20 mouse cellular contexts compared by ENCODE assay signal in the genomic region with DNA sequence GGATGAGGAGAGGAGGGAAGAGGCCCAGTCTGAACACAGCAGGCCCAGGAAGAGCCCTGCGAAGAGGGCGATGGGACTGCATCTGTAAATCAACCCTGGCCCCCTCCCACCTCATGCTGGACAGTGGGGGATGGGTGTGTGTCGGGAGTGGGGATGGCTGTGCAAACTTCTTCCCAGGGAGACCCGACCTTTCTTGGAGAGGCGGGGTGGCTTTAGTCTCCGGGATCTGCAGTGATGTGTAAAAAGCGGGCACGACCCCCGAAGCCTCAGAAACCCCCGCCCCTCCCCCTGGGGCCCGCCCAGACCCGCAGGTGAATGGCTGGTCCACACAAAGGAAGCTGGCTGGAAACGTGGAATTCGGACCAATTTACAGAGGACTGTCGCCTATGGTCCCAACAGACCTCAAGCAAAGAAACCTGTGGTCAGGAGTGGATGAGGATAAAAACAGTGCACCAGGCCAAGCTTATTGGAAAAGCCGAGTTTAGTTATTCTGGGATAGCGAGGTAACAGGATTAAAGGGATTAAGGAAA. TPM values are rescaled to one million over a fixed set of nuclear protein-coding genes. Genes with fewer than 3 reads are reported as not detected.
DNase-seq lines count a peak whose midpoint lies in the region; ATAC-seq and TF ChIP-seq lines count a peak whose summit lies in the region.
"Had no signal": no experiment of that assay in that cellular context is flagged by ENCODE, and none has a peak within 500 bp of the region (broad histone marks: within the 10 kb centered on the region; RNA-seq: fewer than 3 reads in every experiment).

No protein-coding gene starts in this region.

- 12% methylated on average over 17 of the region's 17 CpGs for WGBS in embryonic facial prominence, embryonic 11.5 days
- WGBS in hindbrain, embryonic 12.5 days = 18% methylated on average over 16 of the region's 17 CpGs
- WGBS in midbrain, embryonic 12.5 days = 15% methylated on average over 17 of the region's 17 CpGs

- no peak overlapping the region for H3K9ac ChIP-seq in embryonic facial prominence, embryonic 11.5 days (replicated peaks; ENCODE audit: low read length)
- H3K9ac ChIP-seq in hindbrain, embryonic 12.5 days = no peak overlapping the region
- peak overlapping the region; percentile 73; the same call in 1 of the 2 replicates for H3K9ac ChIP-seq in midbrain, embryonic 12.5 days (replicated peaks)
- H3K9ac ChIP-seq: lung, embryonic 15.5 days had no signal

- intact Hi-C loops in left cerebral cortex, postnatal 10 days (cut with DNase I) = no loop called here

- H3K4me3 ChIP-seq in embryonic facial prominence, embryonic 11.5 days (ENCODE audit: low read depth, low read length) = no peak overlapping the region
- peak overlapping the region; percentile 51 for H3K4me3 ChIP-seq in hindbrain, embryonic 12.5 days
- peak overlapping the region; percentile 65 for H3K4me3 ChIP-seq in midbrain, embryonic 12.5 days
- H3K4me3 ChIP-seq: erythroblast, embryonic 14.5 days; heart, adult 2 months; lung, embryonic 15.5 days had no signal

- H3K4me2 ChIP-seq in embryonic facial prominence, embryonic 11.5 days (ENCODE audit: low read depth, low read length) = no peak overlapping the region
- H3K4me2 ChIP-seq in hindbrain, embryonic 12.5 days (replicated peaks) = peak overlapping the region; percentile 61
- peak overlapping the region; percentile 60 for H3K4me2 ChIP-seq in midbrain, embryonic 12.5 days (replicated peaks)

- TF ChIP-seq POLR2A in brain, embryonic 14.5 days (IDR thresholded peaks at IDR 0.05; ENCODE audit: borderline replicate concordance, extremely low read depth, insufficient read depth, insufficient read length, poor library complexity, severe bottlenecking) = no peak

- no peak for TF ChIP-seq CTCF in brain, embryonic 14.5 days (IDR thresholded peaks at IDR 0.05; ENCODE audit: borderline replicate concordance, extremely low read depth, insufficient read depth, insufficient read length)

- no peaks in the 10 kb centered on the region for H3K36me3 ChIP-seq in embryonic facial prominence, embryonic 11.5 days (replicated peaks; ENCODE audit: control insufficient read depth, insufficient read depth, low read depth, low read length)
- H3K36me3 ChIP-seq in hindbrain, embryonic 12.5 days = no peaks in the 10 kb centered on the region
- H3K36me3 ChIP-seq in midbrain, embryonic 12.5 days = no peaks in the 10 kb centered on the region
- H3K36me3 ChIP-seq: lung, embryonic 15.5 days had no signal

- 0 out of 2 replicates have a peak, but pooled peaks have one; percentile 21 for ATAC-seq in embryonic facial prominence, embryonic 11.5 days (replicated peaks; ENCODE audit: insufficient number of reproducible peaks, low FRiP score, low TSS enrichment, low read depth)
- no peak for ATAC-seq in hindbrain, embryonic 12.5 days (ENCODE audit: low FRiP score)
- no peak for ATAC-seq in midbrain, embryonic 12.5 days (ENCODE audit: low FRiP score, low read depth)
- ATAC-seq: intestine, postnatal 0 days had no signal

- DNase-seq in brain, embryonic 14.5 days (ENCODE audit: low read depth) = peak; percentile 34
- DNase-seq in embryonic facial prominence, embryonic 11.5 days (ENCODE audit: low spot score) = no peak
- no peak for DNase-seq in thymus, postnatal 36 days
- DNase-seq in thymus, postnatal 14 days = no peak
- DNase-seq in left cerebral cortex, postnatal 10 days (ENCODE audit: extremely low spot score in 1 of 2, low spot score in 2 of 2) = no peak
- no peak for DNase-seq in cerebellum, postnatal 25 days
- DNase-seq: adrenal gland, postnatal 14 days; cerebellum, postnatal 14 days; gastrocnemius, adult 2 months; heart, adult 2 months; heart, postnatal 10 days; kidney, postnatal 36 days; liver had no signal

- H3K4me1 ChIP-seq in embryonic facial prominence, embryonic 11.5 days (ENCODE audit: control insufficient read depth, insufficient read depth, low read length) = no peaks in the 10 kb centered on the region
- 0 out of 2 replicates have a peak, but pooled peaks cover 2% of the 10 kb centered on the region for H3K4me1 ChIP-seq in hindbrain, embryonic 12.5 days
- H3K4me1 ChIP-seq in midbrain, embryonic 12.5 days = peaks cover 4% of the 10 kb centered on the region; the same call in 1 of the 2 replicates
- H3K4me1 ChIP-seq: lung, embryonic 15.5 days had no signal

- no peak overlapping the region for H3K27ac ChIP-seq in embryonic facial prominence, embryonic 11.5 days (replicated peaks; ENCODE audit: low read depth, low read length)
- no peak overlapping the region for H3K27ac ChIP-seq in hindbrain, embryonic 12.5 days
- 0 out of 2 replicates have a peak overlapping the region, but pooled peaks have one; percentile 25 for H3K27ac ChIP-seq in midbrain, embryonic 12.5 days (replicated peaks)
- H3K27ac ChIP-seq: gastrocnemius, adult 2 months; heart, adult 2 months; lung, embryonic 15.5 days had no signal

- H3K27me3 ChIP-seq in embryonic facial prominence, embryonic 11.5 days (ENCODE audit: control insufficient read depth, insufficient read depth, low read length) = peaks cover 15% of the 10 kb centered on the region
- H3K27me3 ChIP-seq in hindbrain, embryonic 12.5 days = peaks cover 25% of the 10 kb centered on the region; the same call in 1 of the 2 replicates
- H3K27me3 ChIP-seq in midbrain, embryonic 12.5 days = peaks cover 4% of the 10 kb centered on the region; the same call in 1 of the 2 replicates

- H3K9me3 ChIP-seq in embryonic facial prominence, embryonic 11.5 days (replicated peaks; ENCODE audit: control insufficient read depth, low read length) = no peaks in the 10 kb centered on the region
- H3K9me3 ChIP-seq in hindbrain, embryonic 12.5 days (replicated peaks) = no peaks in the 10 kb centered on the region; the same call in 1 of the 2 replicates
- no peaks in the 10 kb centered on the region for H3K9me3 ChIP-seq in midbrain, embryonic 12.5 days
- H3K9me3 ChIP-seq: lung, embryonic 15.5 days had no signal

RNA-seq across cellular contexts. Expression of a gene that starts 3.2 kb away (rescaled TPM):
- polyA plus RNA-seq in brain, embryonic 14.5 days (2012; rRNA removed) = 24.6 and 40.2 TPM in 2 replicates
- polyA plus RNA-seq in embryonic facial prominence, embryonic 11.5 days (2014; fragmentation: Nextera tagmentation; extraction: Ambion mirVana) = 1.4 and 3.5 TPM in 2 replicates
- 2.0 and 2.6 TPM in 2 replicates for polyA plus RNA-seq in hindbrain, embryonic 12.5 days (2016; fragmentation: Nextera tagmentation; extraction: Ambion mirVana)
- 6.1 and 6.5 TPM in 2 replicates for polyA plus RNA-seq in midbrain, embryonic 12.5 days (2016; fragmentation: Nextera tagmentation; extraction: Ambion mirVana)
- 1 to 10 TPM; 3.0 to 3.1 TPM for total RNA-seq in left cerebral cortex, postnatal 10 days (2021)
- total RNA-seq: adrenal gland, postnatal 14 days; gastrocnemius, adult 2 months; heart, adult 2 months; heart, postnatal 10 days; megakaryocyte, adult 5-6 weeks had no signal
- polyA plus RNA-seq: C2C12; erythroblast, embryonic 14.5 days; heart, adult 2 months; lung, embryonic 15.5 days had no signal
